Mouse (Mus musculus): ENCODE measurements around the gene Borcs8.

Borcs8 gene

DNA sequence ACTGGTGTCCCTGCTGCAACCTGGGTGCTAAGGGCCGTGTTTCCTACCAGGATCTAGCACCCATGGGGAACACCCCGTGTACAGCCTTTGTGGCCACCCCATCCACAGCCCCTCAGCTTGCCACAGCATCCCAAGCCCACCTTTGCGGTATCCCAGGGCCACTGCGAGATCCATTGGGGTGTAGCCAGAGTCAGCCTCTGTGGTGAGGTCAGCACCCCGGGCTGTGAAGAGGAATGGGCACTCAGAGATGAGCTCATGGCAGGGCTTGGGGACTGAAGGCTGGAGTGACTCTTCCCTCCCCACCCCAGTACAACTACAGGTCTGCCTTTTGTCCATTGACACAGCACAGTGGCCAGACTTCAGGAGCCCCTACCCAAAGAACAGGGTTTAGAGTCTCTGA, 5.2 kb upstream of the Borcs8 start:
- DNase-seq (ENCODE audit: low spot score) = no peak

DNA sequence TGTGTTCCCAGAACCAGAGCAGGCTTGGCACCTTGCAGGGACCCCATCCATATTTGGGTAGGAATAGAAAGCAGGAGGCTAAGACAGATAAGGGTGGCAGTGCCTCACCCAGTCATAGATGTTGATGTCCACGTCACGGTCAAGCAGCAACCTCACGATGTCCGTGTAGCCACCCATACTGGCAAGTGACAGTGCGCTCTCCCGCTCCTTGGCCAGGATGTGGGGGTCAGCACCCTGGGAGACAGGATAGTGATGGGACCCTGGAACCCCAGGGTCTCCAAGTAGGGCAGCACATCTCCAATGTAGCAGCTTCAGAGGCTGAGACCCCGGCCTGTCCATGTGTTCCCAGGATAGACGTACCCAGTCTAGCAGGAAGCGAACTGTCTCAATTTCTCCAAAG, 4.4 kb upstream of the Borcs8 start:
- DNase-seq (ENCODE audit: low spot score) = no peak

DNA sequence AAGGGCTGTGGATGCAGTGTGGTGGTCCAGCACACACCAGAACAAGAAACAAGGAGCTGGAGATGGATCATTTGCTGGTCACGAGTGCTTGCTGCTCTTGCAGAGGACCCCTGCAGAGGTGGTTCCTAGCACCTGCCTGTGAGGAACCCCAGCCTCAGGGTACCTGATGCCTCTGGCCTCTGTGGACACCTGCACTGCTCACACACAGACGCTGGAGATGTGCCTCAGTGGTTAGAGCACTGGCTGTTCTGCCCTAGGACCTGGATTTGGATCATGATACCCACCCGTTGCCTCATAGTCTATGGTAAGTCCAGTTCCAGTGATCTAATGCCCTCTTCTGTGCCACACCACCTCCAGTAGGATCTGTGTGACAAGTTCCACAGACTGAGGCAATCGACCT, 2.7 kb upstream of the Borcs8 start:
- DNase-seq (ENCODE audit: low spot score) = no peak

DNA sequence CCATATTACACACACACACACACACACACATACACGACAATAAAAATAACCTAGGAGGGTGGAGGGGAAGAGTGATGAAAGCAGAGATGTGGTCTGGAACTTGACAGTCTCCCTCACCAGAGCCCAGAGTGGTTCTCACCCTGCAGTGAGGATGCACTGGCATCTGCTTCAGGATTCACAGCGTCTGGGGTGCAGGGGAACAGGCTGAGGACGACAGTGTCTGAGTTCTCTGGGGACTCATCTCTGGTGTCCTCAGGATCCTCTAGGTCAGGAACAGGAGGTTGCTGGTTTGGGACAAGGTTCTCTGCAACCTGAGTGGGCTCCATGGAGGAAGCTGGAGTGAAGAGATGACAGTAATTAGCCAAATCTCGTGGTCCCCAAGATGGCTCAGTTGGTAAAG, 1.4 kb upstream of the Borcs8 start:
- no peak for DNase-seq (ENCODE audit: low spot score)

DNA sequence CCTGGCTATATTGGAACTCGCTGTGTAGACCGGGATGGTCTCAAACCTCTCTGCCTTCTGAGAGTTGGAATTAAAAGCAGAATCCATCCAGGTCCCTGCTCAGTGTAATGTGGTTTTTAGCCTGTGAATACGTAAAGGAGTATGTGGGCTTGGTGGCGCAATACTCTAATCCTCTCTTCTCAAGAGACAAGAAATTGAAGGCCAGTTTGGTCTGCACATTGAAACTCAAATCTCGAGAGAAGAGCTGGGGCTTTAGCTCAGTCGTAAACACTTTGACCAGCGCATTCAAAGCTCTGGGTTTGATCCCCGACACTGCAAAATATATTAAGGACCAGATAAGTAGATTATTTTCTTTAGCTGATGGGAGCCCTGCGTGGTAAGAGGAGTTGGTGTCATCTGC, 682 bp downstream of the Borcs8 start:
- DNase-seq (ENCODE audit: low spot score) = no peak

DNA sequence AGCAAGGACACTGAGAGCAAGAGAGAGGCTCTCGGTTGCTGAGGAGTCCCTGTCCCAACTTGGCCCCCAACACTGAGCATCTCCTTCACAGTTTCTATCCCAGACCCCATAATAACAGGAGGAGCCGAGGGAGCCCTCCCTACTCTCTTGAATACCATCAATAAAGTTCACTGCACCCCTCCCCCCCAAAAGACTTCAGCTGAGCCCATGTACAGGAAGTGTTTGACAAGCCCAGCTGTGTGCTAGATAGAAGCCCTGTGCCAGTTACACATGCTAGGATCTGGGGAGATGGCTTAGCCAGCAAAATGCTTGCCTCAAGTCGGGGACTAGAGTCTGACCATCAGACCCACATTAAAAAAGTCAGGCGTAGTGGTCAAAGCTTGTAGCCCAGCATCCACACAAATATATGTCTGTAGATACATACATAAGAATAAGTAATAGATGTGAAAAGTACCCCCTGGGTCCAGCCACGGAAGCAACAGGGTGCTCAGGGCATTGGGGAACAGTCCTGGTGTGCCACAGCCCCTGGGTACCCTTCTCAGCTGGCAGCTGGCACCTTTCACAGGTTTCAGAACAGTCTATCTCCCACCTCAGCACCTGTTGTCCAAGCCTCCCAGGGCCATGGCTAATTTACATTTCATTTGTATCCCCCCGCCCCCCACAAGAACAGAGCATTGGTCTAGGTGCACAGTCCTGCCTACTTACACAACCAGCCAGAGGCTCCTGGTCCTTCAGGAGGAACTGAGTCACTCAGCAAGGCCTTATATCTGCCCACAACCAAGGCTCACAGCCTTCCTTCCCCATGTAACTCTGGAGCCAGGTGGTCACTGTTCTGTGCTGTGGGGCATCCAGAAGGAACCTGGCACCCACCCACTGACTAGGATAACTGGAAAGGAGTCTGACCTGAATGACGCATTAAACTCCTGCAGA, 8.6 kb downstream of the Borcs8 start:
- DNase-seq (ENCODE audit: low spot score) = no peak

DNA sequence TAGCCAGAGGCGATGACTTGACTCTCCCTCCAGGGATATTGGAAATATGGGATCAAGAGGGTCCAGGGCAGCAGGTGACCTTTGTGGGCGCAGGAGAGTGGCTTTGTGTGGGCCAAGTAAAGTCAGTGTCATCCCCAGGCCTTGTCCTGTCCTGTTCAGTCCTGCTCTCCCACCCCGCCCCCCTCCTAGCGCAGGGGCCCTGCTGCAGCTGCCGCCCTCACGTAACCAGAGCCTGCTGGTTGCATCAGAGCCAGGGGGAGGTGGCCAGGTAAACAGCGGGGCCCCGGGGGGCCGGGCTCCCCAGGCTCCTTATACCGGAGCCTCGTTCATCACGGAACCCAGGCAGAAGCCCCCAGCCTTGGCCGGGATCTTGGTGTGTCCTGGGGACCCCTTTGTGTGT, 10.9 kb downstream of the Borcs8 start:
- no peak for DNase-seq (ENCODE audit: low spot score)

DNA sequence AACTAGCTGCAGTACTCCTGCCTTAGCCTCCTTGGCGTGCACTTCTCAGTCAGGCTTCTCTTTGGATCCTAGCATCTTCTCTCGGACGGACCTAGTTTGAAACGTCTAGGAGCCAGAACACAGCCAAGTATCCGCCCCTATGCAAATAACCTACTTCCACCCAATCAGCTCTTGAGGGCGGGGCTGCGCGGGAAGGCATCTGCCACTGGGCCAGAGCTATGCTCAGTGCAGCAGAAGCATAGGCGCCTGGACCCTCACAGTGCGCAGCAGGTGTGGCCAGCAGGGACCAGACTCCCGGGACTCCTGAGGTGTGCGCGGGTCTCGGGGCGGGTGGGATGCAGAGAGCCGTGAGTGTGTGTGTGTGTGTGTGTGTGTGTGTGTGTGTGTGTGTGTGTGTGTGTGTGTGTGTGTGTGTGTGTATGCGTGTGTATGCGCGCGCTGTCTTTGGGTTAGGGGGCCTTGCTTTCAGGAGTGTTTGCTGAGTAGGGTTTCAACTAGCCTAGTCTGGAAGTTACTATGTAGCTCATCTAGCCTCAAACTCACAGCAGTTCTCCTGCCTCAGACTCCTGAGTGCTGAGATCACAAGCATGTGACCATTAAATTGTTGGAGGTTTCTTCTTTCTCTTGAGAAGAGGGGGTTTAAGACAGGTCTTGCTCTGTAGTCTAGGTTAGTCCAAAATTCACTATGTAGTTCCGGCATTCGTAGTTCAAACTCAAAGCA, 13.4 kb downstream of the Borcs8 start:
- peak; percentile 86 for DNase-seq (ENCODE audit: low spot score)

DNA sequence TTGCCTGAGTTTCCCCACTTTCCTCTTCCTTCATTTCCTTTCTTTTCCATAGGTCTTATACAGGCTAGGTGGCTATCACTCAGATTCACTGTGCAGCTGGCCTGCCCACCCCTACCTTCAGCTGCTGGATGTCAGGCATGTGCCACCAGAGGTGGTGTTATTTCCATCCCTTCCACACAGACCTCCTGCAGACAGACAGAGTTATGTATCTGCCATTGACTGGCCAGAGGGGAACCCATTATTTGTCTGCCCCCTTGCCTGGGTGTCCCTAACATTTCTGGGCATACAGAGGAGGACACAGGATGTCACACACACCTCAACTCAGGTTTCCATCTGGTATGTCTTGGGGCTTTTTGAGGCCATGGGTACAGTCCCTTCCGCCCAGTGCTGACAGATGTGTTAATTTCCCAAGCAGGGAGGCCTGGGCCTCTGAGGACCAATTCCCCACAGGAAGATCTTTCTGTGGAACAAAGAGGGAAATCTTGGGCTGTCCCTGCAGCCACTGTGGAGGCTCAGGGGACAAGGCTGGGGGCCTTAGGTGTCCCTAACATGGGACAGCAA, 18.0 kb downstream of the Borcs8 start:
- DNase-seq (ENCODE audit: low spot score) = no peak

DNA sequence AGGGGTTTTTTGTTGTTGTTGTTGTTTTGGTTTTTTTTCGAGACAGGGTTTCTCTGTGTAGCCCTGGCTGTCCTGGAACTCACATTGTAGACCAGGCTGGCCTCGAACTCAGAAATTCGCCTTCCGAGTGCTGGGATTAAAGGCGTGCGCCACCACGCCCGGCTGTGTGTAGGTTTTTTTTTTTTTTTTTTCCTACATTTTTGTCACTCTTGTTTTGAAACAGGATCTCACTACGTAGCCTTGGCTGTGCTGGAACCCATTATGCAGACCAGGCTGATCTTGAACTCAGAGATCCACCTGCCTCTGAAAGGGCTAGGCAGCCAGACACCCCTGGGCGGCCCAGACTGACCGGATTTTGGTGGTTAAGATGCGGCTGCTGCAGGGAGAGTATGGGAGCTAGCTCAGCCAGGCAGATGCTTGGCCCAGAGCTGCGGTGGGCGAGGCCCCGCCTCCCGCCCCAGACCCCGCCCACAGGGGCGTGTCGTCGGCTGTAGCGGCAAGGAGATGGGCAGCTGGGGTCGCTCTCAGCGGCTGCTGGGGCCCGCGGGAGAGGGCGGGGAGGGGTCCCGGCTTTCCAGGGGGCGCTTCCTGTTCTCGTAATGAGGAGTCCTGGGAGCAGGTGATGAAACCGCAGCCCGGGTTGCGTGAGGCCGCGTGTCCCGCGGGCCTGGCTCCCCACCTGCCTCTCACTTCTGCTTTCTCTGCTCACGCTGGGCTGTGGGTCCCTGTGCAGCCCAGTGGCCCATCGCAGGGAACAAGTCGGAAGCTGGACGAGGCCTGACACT, 19.0 kb downstream of the Borcs8 start:
- DNase-seq (ENCODE audit: low spot score) = peak; percentile 86

DNA sequence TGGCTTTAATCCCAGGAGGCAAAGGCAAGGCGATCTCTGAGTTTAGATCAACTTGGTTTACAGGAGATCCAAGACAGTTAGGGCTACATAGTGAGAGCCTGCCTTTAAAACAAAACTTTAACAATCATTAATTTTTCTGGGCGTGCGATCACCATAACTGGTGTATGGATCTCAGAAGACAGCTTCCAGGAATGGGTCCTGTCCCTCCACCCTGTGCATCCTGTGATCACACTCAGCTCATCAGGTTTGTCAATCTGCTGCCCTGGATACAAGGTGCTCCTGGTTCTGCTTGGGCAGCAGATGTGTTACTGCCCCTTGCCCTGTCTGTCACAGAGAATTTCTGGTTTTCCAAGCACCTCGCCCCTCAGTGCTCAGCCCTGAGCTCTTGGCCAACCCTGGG, 19.9 kb downstream of the Borcs8 start:
- DNase-seq (ENCODE audit: low spot score) = no peak

DNA sequence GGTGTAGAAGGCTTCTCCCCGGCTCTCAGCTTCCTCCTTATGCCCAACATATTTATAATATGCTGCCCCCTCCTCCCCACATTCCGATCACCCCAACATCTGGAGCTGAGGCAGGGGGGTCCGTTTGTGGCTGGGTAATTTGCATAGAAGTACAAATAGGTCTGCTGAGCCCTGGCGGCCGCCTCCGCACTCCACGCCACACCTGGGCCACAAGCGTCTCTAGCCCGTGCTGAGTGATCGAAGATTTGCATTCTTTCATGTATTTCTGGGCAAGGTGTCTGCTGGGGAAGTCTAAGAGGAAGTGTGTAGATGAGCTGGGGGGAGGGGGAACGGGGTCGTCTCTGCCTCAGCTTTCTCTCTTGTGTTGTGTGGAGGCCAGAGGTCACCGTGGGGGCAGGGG, 20.7 kb downstream of the Borcs8 start:
- no peak for DNase-seq (ENCODE audit: low spot score)

DNA sequence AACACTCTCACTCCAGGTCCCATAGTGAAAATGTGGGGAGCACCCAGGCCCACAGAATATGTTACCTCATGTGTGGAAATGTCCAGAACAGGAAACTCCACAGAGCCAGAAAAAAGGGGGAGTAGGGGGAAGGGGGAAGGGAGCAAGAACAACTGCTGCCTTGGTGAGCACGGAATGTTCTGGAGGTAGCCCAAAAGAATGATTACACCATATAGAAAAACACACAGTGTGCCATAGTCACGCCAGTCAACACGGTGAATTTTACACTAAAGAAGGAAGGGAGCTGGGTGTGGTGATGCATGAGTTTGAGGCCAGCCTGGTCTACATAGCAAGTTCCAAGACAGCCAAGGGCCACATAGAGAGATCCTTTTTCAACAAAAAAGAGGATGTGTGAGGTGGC, 24.0 kb downstream of the Borcs8 start:
- no peak for DNase-seq (ENCODE audit: low spot score)

DNA sequence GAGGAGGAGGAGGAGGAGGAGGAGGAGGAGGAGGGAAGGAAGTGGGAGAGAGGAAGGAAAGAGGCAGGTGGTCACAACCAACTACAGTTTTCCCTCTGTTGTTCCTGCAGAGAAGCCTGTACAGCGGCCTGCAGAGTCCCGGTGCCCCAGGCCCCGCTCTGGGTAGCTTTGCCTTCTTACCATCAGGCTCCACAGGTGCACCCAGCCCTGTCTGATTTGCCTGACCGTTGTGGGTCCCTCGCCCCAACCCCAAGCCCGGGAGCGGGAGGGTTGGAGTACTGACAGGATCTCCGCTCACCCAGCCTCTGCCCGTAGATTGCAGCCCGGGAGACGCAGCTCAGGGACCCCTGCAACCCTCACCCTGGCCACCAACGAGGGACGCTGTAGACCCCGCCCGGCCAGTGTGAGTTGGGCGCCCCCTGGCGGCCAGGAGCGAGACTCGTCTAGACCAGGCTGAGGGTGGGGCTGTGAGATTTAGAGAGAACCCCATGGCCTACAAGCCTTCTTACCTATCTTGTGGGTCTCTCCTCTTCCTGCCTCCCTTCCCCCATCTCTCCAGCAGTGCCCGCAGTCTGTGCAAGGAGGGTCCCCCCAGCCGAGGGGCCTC, 27.3 kb downstream of the Borcs8 start:
- peak; percentile 74 for DNase-seq (ENCODE audit: low spot score)

DNA sequence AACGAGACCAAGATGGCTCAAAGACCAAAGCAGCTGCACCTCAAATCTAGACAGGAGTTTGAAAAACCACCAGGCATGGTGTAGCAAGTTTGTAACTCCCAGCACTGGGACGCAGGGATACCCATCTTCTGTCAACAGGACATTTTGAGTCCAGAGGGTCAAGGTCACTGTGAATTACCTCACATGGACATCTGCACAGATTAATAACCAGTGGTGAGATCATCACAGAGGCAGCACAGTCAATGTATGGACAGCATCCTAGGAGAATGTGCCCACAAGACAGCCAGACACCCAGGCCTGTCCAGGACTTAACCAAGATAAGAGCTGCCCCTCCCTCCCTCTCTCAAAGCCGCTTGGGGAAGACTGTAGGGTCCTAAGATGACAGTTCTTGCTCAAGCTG, 30.8 kb downstream of the Borcs8 start:
- DNase-seq (ENCODE audit: low spot score) = no peak

DNA sequence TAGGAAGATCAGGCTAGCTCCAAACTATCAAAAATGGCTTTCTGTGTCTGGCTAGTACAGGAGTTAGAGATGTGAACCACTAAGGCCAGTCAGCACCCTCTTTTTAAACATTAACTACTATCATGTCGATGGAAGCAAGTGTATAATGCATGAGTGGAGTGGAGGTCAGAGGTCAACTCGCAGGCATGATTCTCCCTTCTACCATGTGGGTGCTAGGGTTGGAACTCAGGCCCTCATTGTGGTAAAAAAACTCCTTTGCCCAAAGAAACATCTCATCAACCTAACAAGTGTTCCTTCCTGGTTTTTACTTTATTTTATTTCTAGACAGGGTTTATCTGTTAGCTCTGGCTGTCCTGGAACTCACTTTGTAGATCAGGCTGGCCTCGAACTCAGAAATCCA, 31.4 kb downstream of the Borcs8 start:
- no peak for DNase-seq (ENCODE audit: low spot score)

DNA sequence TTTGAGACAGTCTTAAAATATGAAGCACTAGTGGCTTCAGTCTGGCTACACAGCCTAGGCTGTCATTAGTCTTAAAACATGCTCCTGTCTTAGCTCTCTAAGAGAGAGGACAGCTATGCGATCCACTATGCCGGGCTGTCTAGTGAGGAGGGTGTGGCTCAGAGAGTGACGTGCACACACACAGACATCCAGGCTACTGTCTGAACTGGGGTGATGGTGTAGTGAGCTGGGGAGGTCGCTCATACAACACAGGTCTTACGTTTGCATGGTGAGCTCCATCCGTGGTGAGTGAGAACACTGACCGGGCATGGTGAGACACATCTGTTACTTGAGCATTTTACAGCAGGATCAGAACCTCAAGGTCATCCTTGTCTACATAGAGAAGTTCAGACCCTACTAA, 31.9 kb downstream of the Borcs8 start:
- no peak for DNase-seq (ENCODE audit: low spot score)

DNA sequence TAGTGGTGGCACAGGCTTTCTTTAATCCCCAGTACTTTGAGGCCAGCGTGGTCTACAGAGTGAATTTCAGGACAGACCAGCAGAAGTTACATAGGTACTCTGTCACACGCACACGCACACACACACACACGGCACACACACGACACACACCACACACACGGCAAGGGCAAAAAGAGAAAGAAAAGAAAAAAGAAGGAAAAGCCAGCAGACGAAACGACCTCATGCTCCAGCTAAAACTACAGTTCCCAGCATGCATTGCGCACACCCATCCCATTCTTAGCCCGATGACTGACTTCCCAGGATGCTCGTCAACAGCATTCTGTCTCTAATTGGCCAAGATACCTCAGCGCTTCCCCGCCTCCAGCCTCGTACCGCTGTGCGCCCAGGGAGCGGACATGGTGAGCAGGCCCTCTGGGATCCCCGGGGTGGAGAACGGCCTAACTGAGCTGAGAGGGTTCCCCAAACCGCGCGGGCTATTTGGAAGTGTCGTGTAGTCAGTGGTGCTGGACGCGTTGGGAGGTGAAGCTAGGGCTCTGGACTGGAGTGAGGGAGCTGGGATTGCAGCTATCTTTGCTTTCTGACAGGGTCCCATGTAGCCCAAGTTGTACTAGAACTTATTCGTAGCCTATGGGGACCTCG, 32.9 kb downstream of the Borcs8 start, which contains the start of gene Tmem161a:
Gene Tmem161a, plus strand, starts transcription at position 314 of the 639 bp plus-strand sequence.
- peak; percentile 91 for DNase-seq (ENCODE audit: low spot score)

DNA sequence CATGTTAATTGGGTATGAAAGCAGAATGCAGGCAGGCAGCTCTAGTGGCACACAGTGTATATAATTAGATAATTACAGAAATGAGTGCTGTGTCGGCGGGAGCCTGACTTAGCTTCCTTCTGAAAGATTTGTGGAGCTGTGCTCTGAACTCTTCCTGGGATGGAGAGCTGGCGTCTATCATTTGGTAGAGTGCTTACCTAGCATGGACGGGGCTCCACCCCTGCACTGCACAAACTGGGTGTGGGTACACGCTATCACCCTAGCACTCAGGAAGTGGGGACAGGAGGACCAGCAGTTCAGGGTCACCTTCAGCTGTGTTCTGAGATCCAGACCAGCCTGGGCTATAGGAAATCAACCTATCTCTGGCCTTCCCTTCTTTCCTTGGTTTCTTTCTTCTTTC, 34.0 kb downstream of the Borcs8 start:
- DNase-seq (ENCODE audit: low spot score) = no peak

DNA sequence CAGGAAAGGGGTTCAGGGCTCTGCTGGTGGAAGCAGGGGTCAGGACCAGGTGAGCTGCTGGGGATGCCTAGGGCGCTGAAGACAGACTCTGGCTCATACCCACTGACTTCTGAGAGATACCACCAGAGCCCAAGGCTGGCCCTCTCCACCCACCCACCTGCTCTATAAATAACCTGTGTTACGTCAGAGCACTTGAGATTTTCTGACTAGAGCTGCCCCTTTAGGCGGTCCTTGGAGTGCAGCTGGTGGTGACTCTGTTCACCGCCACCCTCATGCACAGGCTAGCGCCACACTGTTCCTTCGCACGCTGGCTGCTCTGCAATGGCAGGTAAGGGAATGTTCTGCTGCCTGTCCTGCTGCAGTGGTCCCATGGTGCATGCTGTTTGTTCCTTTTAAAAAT, 34.8 kb downstream of the Borcs8 start:
- no peak for DNase-seq (ENCODE audit: low spot score)

DNA sequence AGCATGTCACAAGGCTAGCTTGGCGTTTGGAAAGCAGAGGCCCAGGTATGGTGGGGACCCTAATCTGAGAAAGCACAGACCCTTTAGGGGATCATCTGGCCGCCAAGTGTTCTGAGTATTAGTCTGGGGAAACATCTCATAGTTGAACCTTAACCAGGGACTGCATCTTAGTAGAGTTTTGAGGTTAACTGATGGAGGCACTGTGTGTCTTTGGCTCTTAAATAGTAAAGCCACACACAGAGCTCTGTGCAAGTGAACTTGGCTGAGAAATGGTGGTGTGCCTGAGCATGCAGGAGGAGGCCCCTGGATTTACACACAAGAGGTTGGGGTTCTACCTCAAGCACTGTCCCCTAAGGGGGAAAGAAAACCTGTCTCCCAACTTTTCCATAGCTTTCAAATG, 38.9 kb downstream of the Borcs8 start:
- no peak for DNase-seq (ENCODE audit: low spot score)

All from testis, postnatal 14 days (tissue).